Mouse (Mus musculus) CH12.LX (cell line): Measurements from ENCODE around the gene Grk6. TPM values are rescaled to one million over a fixed set of nuclear protein-coding genes. Genes with fewer than 3 reads are reported as not detected.

Experiments
- DNase-seq: peaks from one replicate; pipeline ENCODE4 v3.0.0-alpha.2; 2013; ENCODE audit errors: extremely low read depth
- H3K27ac ChIP-seq: 2 replicates; pipeline ENCODE4 v1.5.1; 2012; ENCODE audit warnings: low read depth, mild to moderate bottlenecking, control low read depth, moderate library complexity; ENCODE audit not compliant: insufficient read depth
- H3K27me3 ChIP-seq: replicated peaks from 2 replicates; pipeline ENCODE3; 2012; ENCODE audit warnings: inconsistent platforms
- H3K36me3 ChIP-seq, 2 experiments: replicated peaks in 1 of 2; 2 replicates each; pipeline versions ENCODE3 to v1.6.1; 2012; ENCODE audit warnings: inconsistent platforms in 1 of 2, low read length in 1 of 2, mild to moderate bottlenecking in 1 of 2, mixed read lengths in 1 of 2, moderate library complexity in 1 of 2; ENCODE audit not compliant: control insufficient read depth in 1 of 2, insufficient read depth in 1 of 2
- H3K4me1 ChIP-seq, 2 experiments: 2 replicates each; pipeline ENCODE4 v1.6.1; 2012; ENCODE audit warnings: inconsistent platforms in 1 of 2, moderate library complexity in 1 of 2; ENCODE audit not compliant: insufficient read depth in 2 of 2, control insufficient read depth in 1 of 2
- H3K4me2 ChIP-seq: 2 replicates; pipeline ENCODE4 v1.6.1; 2012; ENCODE audit warnings: low read depth, mild to moderate bottlenecking, control low read depth; ENCODE audit not compliant: poor library complexity, insufficient read depth, severe bottlenecking
- H3K4me3 ChIP-seq, 3 experiments: fragments of 150-350 bp in 1 of 3; sonication (generic) in 1 of 3; replicated peaks in 1 of 3; 2 replicates each; pipeline versions ENCODE3 to v1.5.1; 2011 to 2012; ENCODE audit warnings: low read depth in 2 of 3, low read length in 2 of 3, mild to moderate bottlenecking in 2 of 3, moderate library complexity in 2 of 3, control low read depth in 1 of 3, improper control_type of control experiment in 1 of 3, inconsistent platforms in 1 of 3, mixed read lengths in 1 of 3; ENCODE audit not compliant: poor library complexity in 1 of 3
- H3K79me2 ChIP-seq: replicated peaks from 2 replicates; pipeline ENCODE4 v1.6.1; 2012; ENCODE audit warnings: mild to moderate bottlenecking, moderate library complexity; ENCODE audit not compliant: control insufficient read depth, poor library complexity, insufficient read depth, severe bottlenecking; ENCODE audit errors: extremely low read depth
- H3K9ac ChIP-seq: 2 replicates; pipeline ENCODE4 v1.6.1; 2012; ENCODE audit warnings: low read depth, mild to moderate bottlenecking, control low read depth, moderate library complexity; ENCODE audit not compliant: insufficient read depth
- H3K9me3 ChIP-seq: replicated peaks from 2 replicates; pipeline ENCODE3; 2012; ENCODE audit warnings: low read length, inconsistent platforms, mixed read lengths
- BHLHE40 ChIP-seq: IDR thresholded peaks from 2 replicates; pipeline ENCODE4 v1.6.1; 2011; ENCODE audit warnings: mild to moderate bottlenecking, low read depth, low read length, improper control_type of control experiment
- CHD1 ChIP-seq: IDR thresholded peaks from 2 replicates; pipeline ENCODE4 v1.6.1; 2012; ENCODE audit warnings: low read depth, low read length, improper control_type of control experiment, inconsistent platforms
- CHD2 ChIP-seq: IDR thresholded peaks from 2 replicates; pipeline ENCODE4 v1.6.1; 2011; ENCODE audit warnings: low read length, improper control_type of control experiment
- CTCF ChIP-seq, 2 experiments: IDR thresholded peaks in 1 of 2; conservative IDR thresholded peaks in 1 of 2; 2 replicates each; pipeline ENCODE4 v1.5.1; 2011 to 2012; ENCODE audit warnings: low read depth in 2 of 2, low read length in 2 of 2, improper control_type of control experiment in 1 of 2, inconsistent platforms in 1 of 2, mild to moderate bottlenecking in 1 of 2, moderate library complexity in 1 of 2
- E2F4 ChIP-seq: IDR thresholded peaks from 2 replicates; pipeline ENCODE4 v1.6.1; 2011; ENCODE audit warnings: low read depth, low read length, improper control_type of control experiment; ENCODE audit not compliant: insufficient replicate concordance
- ELF1 ChIP-seq: IDR thresholded peaks from 2 replicates; pipeline ENCODE4 v1.6.1; 2014; ENCODE audit warnings: low read depth, mild to moderate bottlenecking, inconsistent platforms, low read length, improper control_type of control experiment
- EP300 ChIP-seq: IDR thresholded peaks from 2 replicates; pipeline ENCODE4 v1.6.1; 2011; ENCODE audit warnings: low read length, improper control_type of control experiment
- ETS1 ChIP-seq: conservative IDR thresholded peaks from 2 replicates; pipeline ENCODE4 v1.6.1; 2012; ENCODE audit warnings: low read depth, mild to moderate bottlenecking, inconsistent platforms, low read length, improper control_type of control experiment, moderate library complexity
- GABPA ChIP-seq: IDR thresholded peaks from 2 replicates; pipeline ENCODE4 v1.6.1; 2012; ENCODE audit warnings: low read depth, low read length, improper control_type of control experiment, inconsistent platforms; ENCODE audit not compliant: insufficient replicate concordance
- HCFC1 ChIP-seq: IDR thresholded peaks from 2 replicates; pipeline ENCODE4 v1.6.1; 2012; ENCODE audit warnings: low read depth, mild to moderate bottlenecking, inconsistent platforms, low read length, improper control_type of control experiment
- IRF4 ChIP-seq: IDR thresholded peaks from 2 replicates; pipeline ENCODE4 v1.6.1; 2014; ENCODE audit warnings: low read depth, mild to moderate bottlenecking, inconsistent platforms, low read length, improper control_type of control experiment
- JUN ChIP-seq: IDR thresholded peaks from 2 replicates; pipeline ENCODE4 v1.6.1; 2011; ENCODE audit warnings: low read depth, mild to moderate bottlenecking, low read length, improper control_type of control experiment, moderate library complexity; ENCODE audit not compliant: insufficient read depth
- JUND ChIP-seq: conservative IDR thresholded peaks from 2 replicates; pipeline ENCODE4 v1.6.1; 2011; ENCODE audit warnings: low read depth, low read length, improper control_type of control experiment
- KAT2A ChIP-seq: IDR thresholded peaks from 2 replicates; pipeline ENCODE4 v1.6.1; 2012; ENCODE audit warnings: low read length, improper control_type of control experiment, inconsistent platforms; ENCODE audit not compliant: insufficient replicate concordance
- MAFK ChIP-seq: IDR thresholded peaks from 2 replicates; pipeline ENCODE4 v1.6.1; 2011; ENCODE audit warnings: low read length, improper control_type of control experiment; ENCODE audit not compliant: insufficient replicate concordance
- MAX ChIP-seq: IDR thresholded peaks from 2 replicates; pipeline ENCODE4 v1.6.1; 2011; ENCODE audit warnings: low read length, improper control_type of control experiment
- MAZ ChIP-seq: IDR thresholded peaks from 2 replicates; pipeline ENCODE4 v1.6.1; 2012; ENCODE audit warnings: low read depth, mild to moderate bottlenecking, inconsistent platforms, low read length, improper control_type of control experiment, moderate library complexity
- MEF2A ChIP-seq: IDR thresholded peaks from 2 replicates; pipeline ENCODE4 v1.6.1; 2014; ENCODE audit warnings: low read depth, mild to moderate bottlenecking, inconsistent platforms, low read length, improper control_type of control experiment, borderline replicate concordance
- MXI1 ChIP-seq: IDR thresholded peaks from 2 replicates; pipeline ENCODE4 v1.6.1; 2011; ENCODE audit warnings: mild to moderate bottlenecking, low read depth, low read length, improper control_type of control experiment
- MYC ChIP-seq: IDR thresholded peaks from 2 replicates; pipeline ENCODE4 v1.6.1; 2011; ENCODE audit warnings: low read depth, mild to moderate bottlenecking, improper control_type of control experiment, low read length
- NELFE ChIP-seq: IDR thresholded peaks from 2 replicates; pipeline ENCODE4 v1.6.1; 2011; ENCODE audit warnings: low read depth, low read length, improper control_type of control experiment
- NRF1 ChIP-seq: IDR thresholded peaks from 2 replicates; pipeline ENCODE4 v1.6.1; 2014; ENCODE audit warnings: low read depth, mild to moderate bottlenecking, inconsistent platforms, low read length, improper control_type of control experiment, moderate library complexity
- PAX5 ChIP-seq: IDR thresholded peaks from 2 replicates; pipeline ENCODE4 v1.6.1; 2012; ENCODE audit warnings: low read length, inconsistent platforms, mixed read lengths
- POLR2A ChIP-seq: IDR thresholded peaks from 2 replicates; pipeline ENCODE4 v1.6.1; 2011; ENCODE audit warnings: low read depth, mild to moderate bottlenecking, improper control_type of control experiment, low read length
- POLR2AphosphoS2 ChIP-seq: IDR thresholded peaks from 2 replicates; pipeline ENCODE4 v1.6.1; 2011; ENCODE audit warnings: low read depth, low read length, improper control_type of control experiment
- RAD21 ChIP-seq: IDR thresholded peaks from 2 replicates; pipeline ENCODE4 v1.6.1; 2011; ENCODE audit warnings: low read depth, mild to moderate bottlenecking, low read length, improper control_type of control experiment, moderate library complexity
- RCOR1 ChIP-seq: conservative IDR thresholded peaks from 2 replicates; pipeline ENCODE4 v1.6.1; 2012; ENCODE audit warnings: low read depth, mild to moderate bottlenecking, inconsistent platforms, low read length, improper control_type of control experiment
- SIN3A ChIP-seq: IDR thresholded peaks from 2 replicates; pipeline ENCODE4 v1.6.1; 2012; ENCODE audit warnings: low read length, improper control_type of control experiment, inconsistent platforms
- SMC3 ChIP-seq: IDR thresholded peaks from 2 replicates; pipeline ENCODE4 v1.6.1; 2011; ENCODE audit warnings: low read depth, low read length, improper control_type of control experiment
- TBP ChIP-seq: conservative IDR thresholded peaks from 2 replicates; pipeline ENCODE4 v1.6.1; 2011; ENCODE audit warnings: low read depth, low read length, improper control_type of control experiment
- TCF12 ChIP-seq: IDR thresholded peaks from 2 replicates; pipeline ENCODE4 v1.6.1; 2014; ENCODE audit warnings: low read depth, mild to moderate bottlenecking, inconsistent platforms, low read length, improper control_type of control experiment
- UBTF ChIP-seq: IDR thresholded peaks from 2 replicates; pipeline ENCODE4 v1.6.1; 2012; ENCODE audit warnings: low read depth, mild to moderate bottlenecking, inconsistent platforms, low read length, improper control_type of control experiment, moderate library complexity
- USF1 ChIP-seq: IDR thresholded peaks from 2 replicates; pipeline ENCODE4 v1.6.1; 2014; ENCODE audit warnings: low read depth, mild to moderate bottlenecking, inconsistent platforms, low read length, improper control_type of control experiment
- USF2 ChIP-seq: conservative IDR thresholded peaks from 2 replicates; pipeline ENCODE4 v1.6.1; 2011; ENCODE audit warnings: low read depth, low read length, improper control_type of control experiment
- ZC3H11A ChIP-seq: IDR thresholded peaks from 2 replicates; pipeline ENCODE4 v1.6.1; 2012; ENCODE audit warnings: low read depth, mild to moderate bottlenecking, inconsistent platforms, low read length, improper control_type of control experiment
- ZKSCAN1 ChIP-seq: IDR thresholded peaks from 2 replicates; pipeline ENCODE4 v1.6.1; 2012; ENCODE audit warnings: low read depth, inconsistent platforms, low read length, improper control_type of control experiment, borderline replicate concordance
- ZMIZ1 ChIP-seq: IDR thresholded peaks from 2 replicates; pipeline ENCODE4 v1.6.1; 2012; ENCODE audit warnings: low read depth, mild to moderate bottlenecking, inconsistent platforms, low read length, improper control_type of control experiment
- ZNF384 ChIP-seq: IDR thresholded peaks from 2 replicates; pipeline ENCODE4 v1.6.1; 2012; ENCODE audit warnings: low read depth, low read length, improper control_type of control experiment, inconsistent platforms
- dilution Hi-C: fragments of 300-500 bp; cut with MboI; formaldehyde crosslinking; loops from 2 replicates; pipeline ENCODE4 v1.14.3; 2020; ENCODE audit warnings: low sequenced_read_pairs; ENCODE audit not compliant: extremely low pct_unique_long_range_greater_than_20kb, extremely low pct_ligation_motif_present
- in situ Hi-C: fragments of 300-500 bp; cut with MboI; formaldehyde crosslinking; loops from 3 replicates; pipeline ENCODE4 v1.14.3; 2019; ENCODE audit warnings: low sequenced_read_pairs, low pct_ligation_motif_present, low pct_unique_long_range_greater_than_20kb, mixed read lengths
- polyA plus RNA-seq: library from polyadenylated mRNA; unstranded; fragments of >175 nt; gene quantifications from 2 replicates; pipeline ENCODE4 v1.2.1, GENCODE M21; 2012; ENCODE audit warnings: low read depth; ENCODE audit not compliant: insufficient read length
- total RNA-seq, 2 experiments: library from RNA; depleted of rRNA; stranded (reverse); fragments of 300-350 nt in 1 of 2; fragments of >200 nt in 1 of 2; gene quantifications; 2 replicates each; pipeline ENCODE4 v1.2.3; 2012 to 2014

The Grk6 gene
- total and polyA plus RNA-seq, 3 experiments = 59.0 to 71.0 (median 60.1) TPM

- no peak for DNase-seq
- TF ChIP-seq ETS1 (no peak), NELFE (peak; percentile 51; the same call in 1 of the 2 replicates), E2F4 (no peak), EP300 (no peak), POLR2A (no peak), KAT2A (no peak), MEF2A (no peak; the same call in 1 of the 2 replicates), ZMIZ1 (no peak), SMC3 (peak; percentile 64), CTCF (conservative IDR thresholded peaks at IDR 0.05 in 1 of 2, IDR thresholded peaks at IDR 0.05 in 1 of 2; ENCODE audit: low read depth in 2 of 2, low read length in 2 of 2) (peak in 1 of 2 experiments; percentile 78; a peak in 2 of 4 replicates), CHD2 (no peak), JUN (no peak), TCF12 (no peak), NRF1 (no peak), RAD21 (peak; percentile 44), TBP (no peak), ZC3H11A (no peak), USF1 (no peak), PAX5 (no peak), MAFK (no peak), JUND (no peak), GABPA (no peak), ZNF384 (0 out of 2 replicates have a peak, but pooled peaks have one; percentile 27), CHD1 (no peak), USF2 (no peak), MXI1 (no peak), UBTF (no peak), RCOR1 (no peak), IRF4 (peak; percentile 55; the same call in 1 of the 2 replicates), BHLHE40 (no peak), MAZ (peak; percentile 60; the same call in 1 of the 2 replicates), MAX (no peak), HCFC1 (peak; percentile 39; the same call in 1 of the 2 replicates), ZKSCAN1 (no peak), ELF1 (0 out of 2 replicates have a peak, but pooled peaks have one; percentile 25), POLR2AphosphoS2 (no peak), MYC (peak; percentile 53; the same call in 1 of the 2 replicates), SIN3A (no peak; the same call in none of the 2 replicates)
- H3K4me1 ChIP-seq = peaks cover 2 to 30% of the 10 kb centered on the region in 2 experiments; a peak in 3 of 4 replicates
- peak overlapping the region; percentile 88 for H3K4me2 ChIP-seq
- H3K36me3 ChIP-seq = no peaks in the 10 kb centered on the region
- H3K9me3 ChIP-seq = peaks cover 4% of the 10 kb centered on the region
- no peak overlapping the region for H3K27ac ChIP-seq
- dilution Hi-C loops (no loop called here), in situ Hi-C loops (no loop called here)
- peaks cover 70% of the 10 kb centered on the region for H3K27me3 ChIP-seq
- H3K9ac ChIP-seq = peak overlapping the region; percentile 39
- no peaks in the 10 kb centered on the region for H3K79me2 ChIP-seq
- peak overlapping the region; percentile 49 to 75 (median 50) for H3K4me3 ChIP-seq
These were observed 28.4 kb downstream of the Grk6 start for GRCm38 (mm10) chr13:55473076-55473831.
